Mouse (Mus musculus) heart, postnatal 0 days (tissue): ENCODE measurements at regions not wholly inside any gene's neighbourhood (a gene's known extent, or its start where the extent isn't known, plus 50 kb on each side); places are given as distances from the start of the nearest gene placed in this dataset.
"Not testable (repeated sequence)": the region's sequence is repeated elsewhere in the genome, so short reads cannot be mapped to it uniquely, and the experiment has no call there.

Experiments
- ATAC-seq: fragments of 200-750 bp; cut with Nextera tagmentation; 2 replicates; pipeline ENCODE4 v1.8.0; 2017; ENCODE audit warnings: low read depth, moderate number of reproducible peaks, moderate library complexity; ENCODE audit not compliant: insufficient read depth
- DNase-seq: peaks from one replicate; pipeline ENCODE4 v3.0.0-alpha.2; 2016; ENCODE audit warnings: low spot score
- H3K27ac ChIP-seq: fragments of 300-500 bp; sonication (generic); 2 replicates; pipeline ENCODE4 v1.5.1; 2014; ENCODE audit warnings: low read depth, mild to moderate bottlenecking
- H3K27me3 ChIP-seq: fragments of 300-500 bp; sonication (generic); 2 replicates; pipeline ENCODE4 v1.6.1; 2014; ENCODE audit warnings: low read length, mixed read lengths; ENCODE audit not compliant: control insufficient read depth, insufficient read depth
- H3K36me3 ChIP-seq: fragments of 300-500 bp; sonication (generic); replicated peaks from 2 replicates; pipeline ENCODE4 v1.6.1; 2014; ENCODE audit warnings: low read length, mixed read lengths; ENCODE audit not compliant: control insufficient read depth, insufficient read depth
- H3K4me1 ChIP-seq: fragments of 300-500 bp; sonication (generic); 2 replicates; pipeline ENCODE4 v1.6.1; 2014; ENCODE audit warnings: antibody characterized with exemption; ENCODE audit not compliant: control insufficient read depth, insufficient read depth
- H3K4me2 ChIP-seq: fragments of 300-500 bp; sonication (generic); 2 replicates; pipeline ENCODE4 v1.6.1; 2014; ENCODE audit warnings: low read depth, mild to moderate bottlenecking, low read length, moderate library complexity
- H3K4me3 ChIP-seq: fragments of 300-500 bp; sonication (generic); 2 replicates; pipeline ENCODE4 v1.5.1; 2014; ENCODE audit warnings: low read depth, low read length
- H3K9ac ChIP-seq: fragments of 300-500 bp; sonication (generic); replicated peaks from 2 replicates; pipeline ENCODE4 v1.6.1; 2014; ENCODE audit warnings: low read depth, low read length, mixed read lengths
- H3K9me3 ChIP-seq: fragments of 300-500 bp; sonication (generic); replicated peaks from 2 replicates; pipeline ENCODE4 v1.6.1; 2016; ENCODE audit warnings: low read length; ENCODE audit not compliant: control insufficient read depth
- CTCF ChIP-seq: IDR thresholded peaks from 2 replicates; pipeline ENCODE4 v1.5.1; 2016; ENCODE audit warnings: antibody characterized with exemption, control low read depth, low read depth
- EP300 ChIP-seq: IDR thresholded peaks from 2 replicates; pipeline ENCODE4 v1.6.1; 2016; ENCODE audit warnings: antibody characterized with exemption, low read depth
- WGBS: fragments of 180-500 bp; shearing (Covaris S2); extraction: QIAGEN DNeasy Blood & Tissue Kit; methylation state at CpG from one replicate; pipeline ENCODE4 v1.1.7; 2014; 5-methylcytosine and 5-hydroxymethylcytosine counted together

GRCm38 (mm10) chr17:27281241-27281640 is 77.0 kb upstream of the Lemd2 start:
- no peak overlapping the region for H3K4me3 ChIP-seq
- H3K9me3 ChIP-seq, result 0 out of 2 replicates have a peak, but pooled peaks cover 4% of the 10 kb centered on the region
- no peaks in the 10 kb centered on the region for H3K36me3 ChIP-seq
- DNase-seq (no peak), ATAC-seq (no peak)
- TF ChIP-seq CTCF, result no peak
- TF ChIP-seq EP300, result no peak
- H3K4me1 ChIP-seq, result no peaks in the 10 kb centered on the region
- no peak overlapping the region for H3K27ac ChIP-seq
- H3K27me3 ChIP-seq, result no peaks in the 10 kb centered on the region
- H3K9ac ChIP-seq, result no peak overlapping the region
- H3K4me2 ChIP-seq, result no peak overlapping the region
- 72% methylated on average over 9 of the region's 9 CpGs for WGBS

GRCm38 (mm10) chr17:27279491-27280288 is 75.4 kb upstream of the Lemd2 start:
- H3K4me1 ChIP-seq, H3K27me3 ChIP-seq, H3K4me2 ChIP-seq, H3K27ac ChIP-seq, H3K36me3 ChIP-seq, DNase-seq, H3K9ac ChIP-seq, H3K4me3 ChIP-seq, H3K9me3 ChIP-seq, ATAC-seq: not testable (repeated sequence)
- whole genome bisulfite sequencing, result 90% methylated on average over 17 of the region's 17 CpGs

- H3K27me3 ChIP-seq, H3K9ac ChIP-seq, ATAC-seq, H3K36me3 ChIP-seq, H3K4me1 ChIP-seq, H3K27ac ChIP-seq, H3K4me3 ChIP-seq, H3K9me3 ChIP-seq, DNase-seq, H3K4me2 ChIP-seq: not testable (repeated sequence)
- WGBS, result 90% methylated on average over 12 of the region's 12 CpGs
Measured at GRCm38 (mm10) chr17:27277786-27278185, 73.5 kb upstream of the Lemd2 start.

GRCm38 (mm10) chr17:27271756-27272155 is 67.5 kb upstream of the Lemd2 start:
- H3K4me2 ChIP-seq, DNase-seq, H3K9ac ChIP-seq, H3K4me3 ChIP-seq, H3K4me1 ChIP-seq, H3K9me3 ChIP-seq, ATAC-seq, H3K27me3 ChIP-seq, H3K36me3 ChIP-seq, H3K27ac ChIP-seq: not testable (repeated sequence)
- 90% methylated on average over 12 of the region's 12 CpGs for WGBS

- not testable (repeated sequence) for H3K36me3 ChIP-seq, H3K9me3 ChIP-seq, H3K27ac ChIP-seq, H3K9ac ChIP-seq, H3K27me3 ChIP-seq, H3K4me2 ChIP-seq, ATAC-seq, H3K4me3 ChIP-seq, DNase-seq, H3K4me1 ChIP-seq
- 93% methylated on average over 7 of the region's 8 CpGs for WGBS
Measured at GRCm38 (mm10) chr17:27270776-27271175, 66.5 kb upstream of the Lemd2 start.

- WGBS, result 91% methylated on average over 7 of the region's 9 CpGs
- H3K36me3 ChIP-seq, H3K9me3 ChIP-seq, H3K27ac ChIP-seq, ATAC-seq, H3K27me3 ChIP-seq, H3K4me1 ChIP-seq, DNase-seq, H3K4me3 ChIP-seq, H3K9ac ChIP-seq, H3K4me2 ChIP-seq: not testable (repeated sequence)
Measured at GRCm38 (mm10) chr17:27264607-27265006, 60.3 kb upstream of the Lemd2 start.
